Mouse (Mus musculus): ENCODE results near the gene Cog6.

Gene Cog6

GRCm38 (mm10) chr3:52960951-52961350 lies 56.1 kb downstream of the Cog6 start:
- no peak for DNase-seq

- no peak for DNase-seq
These were observed 58.5 kb downstream of the Cog6 start for GRCm38 (mm10) chr3:52958444-52959120.

DNA sequence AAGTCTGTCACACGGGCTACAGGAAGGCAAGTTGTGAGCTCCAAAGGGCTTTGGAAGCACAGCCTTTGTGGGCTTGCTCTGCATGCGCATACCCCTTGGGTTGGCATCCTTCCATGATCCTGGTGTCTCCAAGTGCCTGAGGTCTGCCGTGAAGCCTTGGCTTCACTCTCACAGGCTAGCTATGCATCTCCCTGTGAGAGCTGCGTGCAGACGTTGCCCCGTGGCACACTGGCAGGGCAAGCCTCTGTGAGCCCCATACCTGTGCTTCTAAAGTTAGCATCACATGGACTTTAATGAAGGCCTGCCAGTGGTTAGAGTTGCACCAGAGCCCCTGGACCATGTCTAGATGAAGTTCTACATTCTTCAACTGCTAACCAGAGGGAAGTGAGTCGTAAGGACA lies 59.2 kb downstream of the Cog6 start:
- DNase-seq = no peak

GRCm38 (mm10) chr3:52956236-52956635 lies 60.8 kb downstream of the Cog6 start:
- peak in 1 of 2 experiments; percentile 13 for DNase-seq

DNA sequence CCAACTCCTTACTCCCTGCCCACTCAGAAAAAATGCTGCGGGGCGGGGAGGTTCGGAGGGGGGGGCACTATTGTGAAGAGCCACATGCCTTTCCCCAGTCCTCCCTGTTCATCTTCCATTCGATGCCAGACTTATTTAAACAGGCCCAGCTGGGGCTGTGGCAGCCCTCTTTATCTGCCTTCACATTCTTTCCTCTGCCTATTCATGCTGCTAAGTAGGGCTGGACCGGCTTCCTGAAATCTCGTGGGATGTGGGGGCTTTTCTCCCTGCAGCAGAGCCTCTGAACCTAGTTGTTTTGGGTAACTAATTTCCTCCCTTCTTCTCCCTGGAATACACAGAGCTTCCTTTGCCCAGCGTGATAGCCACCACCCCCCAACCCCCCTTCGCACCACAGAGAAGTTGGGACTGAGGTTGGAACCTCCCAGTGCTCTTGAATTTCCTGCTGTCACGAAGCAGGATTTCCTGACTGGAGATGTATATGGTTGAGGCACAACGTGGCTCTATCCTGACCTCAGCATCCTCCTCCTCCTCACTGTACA lies 61.5 kb downstream of the Cog6 start:
- peak; percentile 76 to 87 for DNase-seq

DNA sequence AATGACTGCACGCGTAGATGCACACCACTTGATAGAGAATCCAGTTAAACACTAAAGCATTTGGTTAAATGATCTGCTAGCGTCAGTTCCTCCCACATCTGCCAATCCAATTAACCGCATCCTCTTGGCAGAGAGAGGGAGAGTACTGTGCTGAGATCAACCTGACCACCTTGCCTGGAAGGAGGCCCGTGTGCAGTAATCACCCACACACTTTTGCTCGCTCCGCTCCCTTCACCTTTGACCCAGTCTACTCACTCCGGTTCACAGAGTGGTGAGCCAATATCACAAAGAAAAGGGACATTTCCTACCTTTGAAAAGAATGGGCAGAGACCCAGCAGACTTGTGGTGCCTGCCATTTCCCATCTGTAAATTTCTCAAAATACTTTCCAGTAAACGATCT lies 62.4 kb downstream of the Cog6 start:
- peak; percentile 43 to 70 for DNase-seq

- no peak for DNase-seq
These were observed 63.2 kb downstream of the Cog6 start for GRCm38 (mm10) chr3:52953831-52954230.

DNA sequence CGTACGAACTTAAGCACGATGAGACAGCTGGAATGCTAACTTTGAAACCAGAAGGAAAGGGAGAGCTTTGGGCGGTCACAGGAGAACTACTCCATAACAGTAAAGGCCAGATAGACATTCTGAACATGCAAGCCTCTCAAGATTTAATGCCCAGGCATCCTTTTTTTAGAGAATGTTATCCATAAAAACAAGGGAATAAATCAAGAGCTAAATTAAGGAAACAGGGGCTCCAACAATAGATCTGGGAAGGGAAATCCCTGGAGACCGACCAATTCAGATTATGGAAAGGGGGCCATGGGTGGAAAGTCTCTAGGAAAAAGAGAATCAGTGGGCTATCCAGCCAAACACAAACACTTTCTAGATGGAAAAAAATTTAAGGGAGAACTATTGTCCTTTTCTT lies 68.2 kb downstream of the Cog6 start:
- no peak for DNase-seq

DNA sequence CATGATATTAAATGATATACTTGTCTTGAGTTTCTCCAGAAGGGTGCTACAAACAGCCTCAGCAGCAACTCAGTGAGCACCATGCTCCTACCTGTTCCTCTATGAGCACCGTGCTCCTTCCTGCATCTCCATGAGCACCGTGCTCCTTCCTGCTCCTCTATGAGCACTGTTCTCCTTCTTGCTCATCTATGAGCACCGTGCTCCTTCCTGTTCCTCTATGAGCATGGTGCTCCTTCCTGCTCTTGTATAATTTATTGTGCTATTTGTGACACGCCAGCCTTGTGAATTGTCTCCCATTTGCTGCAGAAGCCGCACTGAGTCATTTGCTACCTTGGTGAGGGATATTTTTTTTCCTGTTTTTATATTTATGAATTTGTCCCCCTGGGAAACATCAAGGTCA lies 69.6 kb downstream of the Cog6 start:
- no peak for DNase-seq

GRCm38 (mm10) chr3:52940832-52941468 lies 76.1 kb downstream of the Cog6 start:
- DNase-seq = peak; percentile 63 to 71

GRCm38 (mm10) chr3:52938398-52938797 lies 78.6 kb downstream of the Cog6 start:
- DNase-seq = peak; percentile 35 to 56

- no peak for DNase-seq
These were observed 79.2 kb downstream of the Cog6 start for GRCm38 (mm10) chr3:52937739-52938306.

DNA sequence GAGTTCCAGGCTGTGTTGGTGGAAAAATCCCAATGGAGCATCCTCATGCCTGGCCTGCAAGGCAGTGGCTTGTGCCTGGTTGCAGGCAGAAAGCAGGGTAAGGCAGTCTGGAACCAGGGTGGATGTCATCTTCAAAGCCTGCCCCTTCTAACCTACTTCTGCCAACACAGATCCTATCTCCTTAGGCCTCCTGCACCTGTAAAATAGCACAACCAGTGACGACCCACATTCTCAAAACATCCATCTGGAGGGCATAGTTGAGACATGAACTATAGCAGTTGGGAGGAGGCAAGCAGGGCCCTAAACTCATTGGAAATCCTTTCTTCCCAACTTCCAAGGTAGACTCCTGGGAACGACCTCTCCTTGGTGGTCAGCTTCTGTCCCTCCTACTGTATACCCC lies 85.1 kb downstream of the Cog6 start:
- DNase-seq = no peak
